Mouse (Mus musculus) heart, postnatal 0 days (tissue): ENCODE measurements around the gene Bhlha15. TPM values are rescaled to one million over a fixed set of nuclear protein-coding genes. Genes with fewer than 3 reads are reported as not detected.

Source experiments
- ATAC-seq: fragments of 200-750 bp; cut with Nextera tagmentation; 2 replicates; pipeline ENCODE4 v1.8.0; 2017; ENCODE audit warnings: low read depth, moderate number of reproducible peaks, moderate library complexity; ENCODE audit not compliant: insufficient read depth
- DNase-seq: peaks from one replicate; pipeline ENCODE4 v3.0.0-alpha.2; 2016; ENCODE audit warnings: low spot score
- H3K27ac ChIP-seq: fragments of 300-500 bp; sonication (generic); 2 replicates; pipeline ENCODE4 v1.5.1; 2014; ENCODE audit warnings: low read depth, mild to moderate bottlenecking
- H3K27me3 ChIP-seq: fragments of 300-500 bp; sonication (generic); 2 replicates; pipeline ENCODE4 v1.6.1; 2014; ENCODE audit warnings: low read length, mixed read lengths; ENCODE audit not compliant: control insufficient read depth, insufficient read depth
- H3K36me3 ChIP-seq: fragments of 300-500 bp; sonication (generic); replicated peaks from 2 replicates; pipeline ENCODE4 v1.6.1; 2014; ENCODE audit warnings: low read length, mixed read lengths; ENCODE audit not compliant: control insufficient read depth, insufficient read depth
- H3K4me1 ChIP-seq: fragments of 300-500 bp; sonication (generic); 2 replicates; pipeline ENCODE4 v1.6.1; 2014; ENCODE audit warnings: antibody characterized with exemption; ENCODE audit not compliant: control insufficient read depth, insufficient read depth
- H3K4me2 ChIP-seq: fragments of 300-500 bp; sonication (generic); 2 replicates; pipeline ENCODE4 v1.6.1; 2014; ENCODE audit warnings: low read depth, mild to moderate bottlenecking, low read length, moderate library complexity
- H3K4me3 ChIP-seq: fragments of 300-500 bp; sonication (generic); 2 replicates; pipeline ENCODE4 v1.5.1; 2014; ENCODE audit warnings: low read depth, low read length
- H3K9ac ChIP-seq: fragments of 300-500 bp; sonication (generic); replicated peaks from 2 replicates; pipeline ENCODE4 v1.6.1; 2014; ENCODE audit warnings: low read depth, low read length, mixed read lengths
- H3K9me3 ChIP-seq: fragments of 300-500 bp; sonication (generic); replicated peaks from 2 replicates; pipeline ENCODE4 v1.6.1; 2016; ENCODE audit warnings: low read length; ENCODE audit not compliant: control insufficient read depth
- CTCF ChIP-seq: IDR thresholded peaks from 2 replicates; pipeline ENCODE4 v1.5.1; 2016; ENCODE audit warnings: antibody characterized with exemption, control low read depth, low read depth
- EP300 ChIP-seq: IDR thresholded peaks from 2 replicates; pipeline ENCODE4 v1.6.1; 2016; ENCODE audit warnings: antibody characterized with exemption, low read depth
- WGBS: fragments of 180-500 bp; shearing (Covaris S2); extraction: QIAGEN DNeasy Blood & Tissue Kit; methylation state at CpG from one replicate; pipeline ENCODE4 v1.1.7; 2014; 5-methylcytosine and 5-hydroxymethylcytosine counted together
- polyA plus RNA-seq: library from polyadenylated mRNA; unstranded; fragments of >200 nt; fragmentation: Nextera tagmentation; extraction: Ambion mirVana; gene quantifications from 2 replicates; pipeline ENCODE4 v1.2.1, GENCODE M21; 2015
- total RNA-seq: library from RNA; depleted of rRNA; stranded (reverse); fragments of >200 nt; gene quantifications from 2 replicates; pipeline ENCODE4 v1.2.3, GENCODE M21; 2014; ENCODE audit warnings: low replicate concordance

Gene Bhlha15
- total and polyA plus RNA-seq, 2 experiments from 2014 or later, result 0.04 to 0.31 TPM

- peaks cover 69% of the 10 kb centered on the region for H3K36me3 ChIP-seq
- WGBS, result 91% methylated on average over 8 of the region's 8 CpGs
- no peak for TF ChIP-seq EP300
- TF ChIP-seq CTCF, result no peak
Observed at GRCm38 (mm10) chr5:144169275-144169975, 20.7 kb upstream of the Bhlha15 start.

GRCm38 (mm10) chr5:144173648-144174047, 16.4 kb upstream of the Bhlha15 start:
- DNase-seq (no peak), ATAC-seq (no peak)
- no peak overlapping the region for H3K9ac ChIP-seq
- no peaks in the 10 kb centered on the region for H3K4me1 ChIP-seq
- 90% methylated on average over 18 of the region's 18 CpGs for WGBS
- H3K9me3 ChIP-seq, result no peaks in the 10 kb centered on the region
- TF ChIP-seq CTCF (no peak), EP300 (no peak)
- peaks cover 77% of the 10 kb centered on the region for H3K36me3 ChIP-seq
- no peak overlapping the region for H3K4me3 ChIP-seq
- no peak overlapping the region for H3K27ac ChIP-seq
- H3K27me3 ChIP-seq, result no peaks in the 10 kb centered on the region
- H3K4me2 ChIP-seq, result no peak overlapping the region

More at GRCm38 (mm10) chr5:144169275-144169975, 20.7 kb upstream of the Bhlha15 start:
- DNase-seq (no peak), ATAC-seq (no peak)
- Histone ChIP-seq H3K27ac (no peak overlapping the region), H3K9ac (no peak overlapping the region), H3K4me2 (no peak overlapping the region), H3K9me3 (no peaks in the 10 kb centered on the region), H3K4me3 (no peak overlapping the region), H3K4me1 (no peaks in the 10 kb centered on the region), H3K27me3 (no peaks in the 10 kb centered on the region)

GRCm38 (mm10) chr5:144178216-144178615, 11.9 kb upstream of the Bhlha15 start:
- H3K36me3 ChIP-seq, result peaks cover 36% of the 10 kb centered on the region
- H3K9ac ChIP-seq, result no peak overlapping the region
- H3K4me3 ChIP-seq, result no peak overlapping the region
- H3K9me3 ChIP-seq, result no peaks in the 10 kb centered on the region
- 71% methylated on average over 6 of the region's 6 CpGs for WGBS
- no peak overlapping the region for H3K4me2 ChIP-seq
- no peak overlapping the region for H3K27ac ChIP-seq
- ATAC-seq (no peak), DNase-seq (no peak)
- peaks cover 9% of the 10 kb centered on the region for H3K4me1 ChIP-seq
- TF ChIP-seq CTCF (no peak), EP300 (no peak)
- no peaks in the 10 kb centered on the region for H3K27me3 ChIP-seq

GRCm38 (mm10) chr5:144181249-144181648, 8.8 kb upstream of the Bhlha15 start:
- Histone ChIP-seq H3K4me3 (no peak overlapping the region), H3K27ac (no peak overlapping the region), H3K4me1 (peaks cover 15% of the 10 kb centered on the region), H3K9ac (no peak overlapping the region), H3K36me3 (peaks cover 27% of the 10 kb centered on the region), H3K27me3 (no peaks in the 10 kb centered on the region), H3K9me3 (no peaks in the 10 kb centered on the region), H3K4me2 (no peak overlapping the region)
- no peak for ATAC-seq
- no peak for DNase-seq
- 90% methylated on average over 7 of the region's 7 CpGs for WGBS
- TF ChIP-seq EP300 (no peak), CTCF (no peak)

GRCm38 (mm10) chr5:144182542-144183247, 7.4 kb upstream of the Bhlha15 start:
- Histone ChIP-seq H3K27me3 (no peaks in the 10 kb centered on the region), H3K9ac (no peak overlapping the region), H3K4me1 (peaks cover 15% of the 10 kb centered on the region), H3K27ac (no peak overlapping the region), H3K9me3 (no peaks in the 10 kb centered on the region), H3K4me3 (no peak overlapping the region), H3K4me2 (no peak overlapping the region), H3K36me3 (peaks cover 32% of the 10 kb centered on the region)
- DNase-seq (no peak), ATAC-seq (peak; percentile 24; the same call in 1 of the 2 replicates)
- TF ChIP-seq CTCF, result no peak
- no peak for TF ChIP-seq EP300
- WGBS, result 29% methylated on average over 20 of the region's 20 CpGs
